Mouse (Mus musculus): ENCODE data around the gene Rab1a. TPM values are rescaled to one million over a fixed set of nuclear protein-coding genes. Genes with fewer than 3 reads are reported as not detected.
"Not testable (repeated sequence)": the region's sequence is repeated elsewhere in the genome, so short reads cannot be mapped to it uniquely, and the experiment has no call there.

Rab1a gene
- total and polyA plus RNA-seq, 2 experiments from 2014 or later = 55.8 to 226 TPM

DNA sequence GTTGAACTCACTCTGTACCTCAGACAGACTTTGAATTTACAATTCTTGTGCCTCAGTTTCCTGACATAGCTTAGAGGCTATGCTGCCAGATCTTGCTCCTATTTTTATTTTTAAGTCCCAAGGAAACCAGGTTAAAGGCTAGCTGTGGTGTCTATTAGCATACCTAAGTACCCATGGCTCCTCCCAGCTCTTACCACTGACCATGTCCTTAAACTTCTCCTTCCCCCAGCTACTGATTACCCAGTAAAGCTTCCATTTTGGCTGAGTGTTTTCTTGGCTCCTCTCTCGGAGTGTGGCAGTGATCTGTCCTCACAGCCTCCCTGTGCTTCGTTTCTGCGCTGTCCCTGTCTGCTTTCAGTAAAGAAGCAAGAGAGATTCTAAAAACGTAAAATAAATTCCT is 35.2 kb upstream of the Rab1a start:
- H3K36me3 ChIP-seq (replicated peaks; ENCODE audit: control insufficient read depth, insufficient read depth, low read length) = no peaks in the 10 kb centered on the region
- no peaks in the 10 kb centered on the region for H3K9me3 ChIP-seq (replicated peaks; ENCODE audit: control insufficient read depth, low read length)
- no peak overlapping the region for H3K4me2 ChIP-seq (ENCODE audit: low read depth, low read length)
- H3K27ac ChIP-seq (ENCODE audit: low read depth) = no peak overlapping the region
- 84% methylated on average over 4 of the region's 4 CpGs for WGBS
- no peak overlapping the region for H3K4me3 ChIP-seq (ENCODE audit: low read depth, low read length)
- DNase-seq (ENCODE audit: low spot score) (no peak), ATAC-seq (ENCODE audit: insufficient read depth, low read depth) (no peak)
- no peak for TF ChIP-seq CTCF (IDR thresholded peaks at IDR 0.05; ENCODE audit: low read depth)
- no peak for TF ChIP-seq EP300 (IDR thresholded peaks at IDR 0.05; ENCODE audit: low read depth)
- no peaks in the 10 kb centered on the region for H3K4me1 ChIP-seq (ENCODE audit: control insufficient read depth, insufficient read depth)
- H3K27me3 ChIP-seq (ENCODE audit: control insufficient read depth, insufficient read depth, low read length) = no peaks in the 10 kb centered on the region
- H3K9ac ChIP-seq (replicated peaks; ENCODE audit: low read depth, low read length) = no peak overlapping the region

DNA sequence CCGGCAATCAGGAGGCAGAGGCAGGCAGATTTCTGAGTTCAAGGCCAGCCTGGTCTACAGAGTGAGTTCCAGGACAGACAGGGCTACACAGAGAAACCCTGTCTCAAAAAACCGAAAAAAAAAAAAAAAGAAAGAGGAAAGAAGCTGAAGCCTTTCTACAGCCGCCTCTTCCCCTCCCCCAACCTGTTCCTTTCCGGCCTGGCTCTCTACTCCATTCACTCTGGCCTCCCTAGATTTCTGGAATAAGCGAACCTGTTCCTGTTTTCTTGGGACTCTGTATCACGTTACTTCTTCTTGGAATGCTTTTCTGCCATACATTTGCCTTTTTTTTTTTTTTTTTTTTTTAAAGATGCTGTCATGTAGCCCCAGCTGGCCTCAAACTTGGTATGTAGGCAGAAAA is 34.8 kb upstream of the Rab1a start:
- H3K4me2 ChIP-seq (ENCODE audit: low read depth, low read length); H3K9me3 ChIP-seq (replicated peaks; ENCODE audit: control insufficient read depth, low read length); H3K27me3 ChIP-seq (ENCODE audit: control insufficient read depth, insufficient read depth, low read length); H3K4me1 ChIP-seq (ENCODE audit: control insufficient read depth, insufficient read depth); H3K27ac ChIP-seq (ENCODE audit: low read depth); H3K4me3 ChIP-seq (ENCODE audit: low read depth, low read length); ATAC-seq (ENCODE audit: insufficient read depth, low read depth); DNase-seq (ENCODE audit: low spot score); H3K36me3 ChIP-seq (replicated peaks; ENCODE audit: control insufficient read depth, insufficient read depth, low read length); H3K9ac ChIP-seq (replicated peaks; ENCODE audit: low read depth, low read length): not testable (repeated sequence)
- WGBS = 70% methylated on average over 6 of the region's 6 CpGs

GRCm38 (mm10) chr11:20168972-20169371 is 32.3 kb upstream of the Rab1a start:
- Histone ChIP-seq H3K4me3 (ENCODE audit: low read depth, low read length) (no peak overlapping the region), H3K36me3 (replicated peaks; ENCODE audit: control insufficient read depth, insufficient read depth, low read length) (no peaks in the 10 kb centered on the region), H3K27me3 (ENCODE audit: control insufficient read depth, insufficient read depth, low read length) (no peaks in the 10 kb centered on the region), H3K9ac (replicated peaks; ENCODE audit: low read depth, low read length) (no peak overlapping the region), H3K4me1 (ENCODE audit: control insufficient read depth, insufficient read depth) (no peaks in the 10 kb centered on the region), H3K9me3 (replicated peaks; ENCODE audit: control insufficient read depth, low read length) (no peaks in the 10 kb centered on the region), H3K4me2 (ENCODE audit: low read depth, low read length) (no peak overlapping the region), H3K27ac (ENCODE audit: low read depth) (no peak overlapping the region)
- 80% methylated on average over 11 of the region's 11 CpGs for WGBS
- no peak for TF ChIP-seq CTCF (IDR thresholded peaks at IDR 0.05; ENCODE audit: low read depth)
- TF ChIP-seq EP300 (IDR thresholded peaks at IDR 0.05; ENCODE audit: low read depth) = no peak
- ATAC-seq (ENCODE audit: insufficient read depth, low read depth) = no peak
- DNase-seq (ENCODE audit: low spot score) = no peak

- H3K4me1 ChIP-seq (ENCODE audit: control insufficient read depth, insufficient read depth) = no peaks in the 10 kb centered on the region
- ATAC-seq (ENCODE audit: insufficient read depth, low read depth) = no peak
- H3K27ac ChIP-seq (ENCODE audit: low read depth) = no peak overlapping the region
- no peak overlapping the region for H3K9ac ChIP-seq (replicated peaks; ENCODE audit: low read depth, low read length)
- no peak overlapping the region for H3K4me2 ChIP-seq (ENCODE audit: low read depth, low read length)
- H3K36me3 ChIP-seq (replicated peaks; ENCODE audit: control insufficient read depth, insufficient read depth, low read length) = no peaks in the 10 kb centered on the region
- H3K9me3 ChIP-seq (replicated peaks; ENCODE audit: control insufficient read depth, low read length) = no peaks in the 10 kb centered on the region
- no peaks in the 10 kb centered on the region for H3K27me3 ChIP-seq (ENCODE audit: control insufficient read depth, insufficient read depth, low read length)
- no peak overlapping the region for H3K4me3 ChIP-seq (ENCODE audit: low read depth, low read length)
- TF ChIP-seq CTCF (IDR thresholded peaks at IDR 0.05; ENCODE audit: low read depth) (no peak), EP300 (IDR thresholded peaks at IDR 0.05; ENCODE audit: low read depth) (no peak)
- DNase-seq (ENCODE audit: low spot score) = no peak
- 76% methylated on average over 6 of the region's 6 CpGs for WGBS
These were observed 14.0 kb upstream of the Rab1a start for GRCm38 (mm10) chr11:20187271-20187670.

DNA sequence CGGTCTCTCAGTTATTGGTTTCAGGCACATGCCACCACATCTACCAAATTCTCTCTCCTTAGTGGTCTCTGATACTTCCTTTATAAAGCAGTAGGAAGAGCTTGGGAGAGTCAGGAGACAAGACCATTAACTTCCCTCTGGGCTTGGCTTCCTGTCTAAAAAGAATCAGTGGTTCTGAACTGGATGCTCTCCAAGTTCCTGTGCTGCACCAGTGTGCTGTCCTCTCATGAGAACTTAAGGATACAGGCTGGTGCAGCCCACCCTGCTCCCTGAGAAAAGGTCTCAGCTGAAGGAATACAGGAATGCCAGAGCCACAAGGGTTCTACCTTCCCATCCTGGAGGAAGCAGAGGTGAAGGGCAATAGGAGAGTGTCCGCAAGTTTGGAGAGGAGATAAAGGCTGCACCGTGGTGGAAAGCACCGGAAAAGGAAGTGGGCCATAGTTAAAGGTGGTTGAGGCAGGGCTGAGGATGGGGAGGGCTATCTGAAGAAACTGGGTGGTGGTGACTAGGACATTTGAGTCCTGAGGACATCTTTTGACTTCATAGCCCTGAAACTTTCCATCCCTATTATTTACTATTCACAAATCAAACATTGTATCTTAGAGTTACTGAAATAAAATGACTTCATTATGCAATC is 8.0 kb upstream of the Rab1a start:
- Histone ChIP-seq H3K9ac (replicated peaks; ENCODE audit: low read depth, low read length) (no peak overlapping the region), H3K9me3 (replicated peaks; ENCODE audit: control insufficient read depth, low read length) (no peaks in the 10 kb centered on the region), H3K4me2 (ENCODE audit: low read depth, low read length) (no peak overlapping the region), H3K4me3 (ENCODE audit: low read depth, low read length) (no peak overlapping the region), H3K36me3 (replicated peaks; ENCODE audit: control insufficient read depth, insufficient read depth, low read length) (no peaks in the 10 kb centered on the region), H3K27ac (ENCODE audit: low read depth) (peak overlapping the region; percentile 12; the same call in 1 of the 2 replicates), H3K4me1 (ENCODE audit: control insufficient read depth, insufficient read depth) (no peaks in the 10 kb centered on the region; the same call in 1 of the 2 replicates), H3K27me3 (ENCODE audit: control insufficient read depth, insufficient read depth, low read length) (no peaks in the 10 kb centered on the region)
- 65% methylated on average over 4 of the region's 4 CpGs for WGBS
- no peak for ATAC-seq (ENCODE audit: insufficient read depth, low read depth)
- TF ChIP-seq EP300 (IDR thresholded peaks at IDR 0.05; ENCODE audit: low read depth) (no peak), CTCF (IDR thresholded peaks at IDR 0.05; ENCODE audit: low read depth) (no peak)
- DNase-seq (ENCODE audit: low spot score) = peak; percentile 25

GRCm38 (mm10) chr11:20201661-20202101 is 449 bp downstream of the Rab1a start:
- peak; percentile 71 for DNase-seq (ENCODE audit: low spot score)
- TF ChIP-seq CTCF (IDR thresholded peaks at IDR 0.05; ENCODE audit: low read depth) (no peak), EP300 (IDR thresholded peaks at IDR 0.05; ENCODE audit: low read depth) (no peak)
- no peaks in the 10 kb centered on the region for H3K9me3 ChIP-seq (replicated peaks; ENCODE audit: control insufficient read depth, low read length)

More at GRCm38 (mm10) chr11:20201661-20202101, 449 bp downstream of the Rab1a start:
- no peaks in the 10 kb centered on the region for H3K27me3 ChIP-seq (ENCODE audit: control insufficient read depth, insufficient read depth, low read length)
- H3K4me1 ChIP-seq (ENCODE audit: control insufficient read depth, insufficient read depth) = peaks cover 24% of the 10 kb centered on the region
- WGBS = 1% methylated on average over 40 of the region's 40 CpGs
- peak overlapping the region; percentile 100 for H3K9ac ChIP-seq (replicated peaks; ENCODE audit: low read depth, low read length)
- H3K27ac ChIP-seq (ENCODE audit: low read depth) = peak overlapping the region; percentile 100
- peak overlapping the region; percentile 99 for H3K4me3 ChIP-seq (ENCODE audit: low read depth, low read length)
- H3K4me2 ChIP-seq (ENCODE audit: low read depth, low read length) = peak overlapping the region; percentile 83
- no peaks in the 10 kb centered on the region for H3K36me3 ChIP-seq (replicated peaks; ENCODE audit: control insufficient read depth, insufficient read depth, low read length)
- peak; percentile 31 for ATAC-seq (ENCODE audit: insufficient read depth, low read depth)
